Mouse (Mus musculus) small intestine, adult 2 months (tissue): Measurements from ENCODE around the gene Adcy4.
A peak's percentile ranks its signal among the peaks of the same experiment; 100 is the strongest.

Source experiments
- CTCF ChIP-seq: fragments of 200-500 bp; IDR thresholded peaks from 2 replicates; pipeline ENCODE4 v1.5.1; 2012; ENCODE audit warnings: low read depth, mild to moderate bottlenecking, control low read depth, inconsistent platforms, low read length, moderate library complexity, mixed read lengths; ENCODE audit not compliant: insufficient replicate concordance, insufficient read length; ENCODE audit errors: extremely low read depth
- POLR2A ChIP-seq: fragments of 200-500 bp; IDR thresholded peaks from 2 replicates; pipeline ENCODE4 v1.6.1; 2012; ENCODE audit warnings: low read depth, mild to moderate bottlenecking, control low read depth, inconsistent platforms, low read length, moderate library complexity

- peak; percentile 94; the same call in 1 of the 2 replicates for TF ChIP-seq CTCF
- no peak for TF ChIP-seq POLR2A
These were observed 40.2 kb downstream of the Adcy4 start for GRCm38 (mm10) chr14:55743711-55744110.
